Mouse (Mus musculus) liver, postnatal 0 days (tissue): ENCODE data around the gene Ccdc85a.

Experiments
- CTCF ChIP-seq: sonication (generic); IDR thresholded peaks from 2 replicates; pipeline ENCODE4 v1.5.1; 2016; ENCODE audit warnings: antibody characterized with exemption, low read depth
- EP300 ChIP-seq: IDR thresholded peaks from 2 replicates; pipeline ENCODE4 v1.6.1; 2016; ENCODE audit warnings: antibody characterized with exemption, low read depth, mild to moderate bottlenecking

DNA sequence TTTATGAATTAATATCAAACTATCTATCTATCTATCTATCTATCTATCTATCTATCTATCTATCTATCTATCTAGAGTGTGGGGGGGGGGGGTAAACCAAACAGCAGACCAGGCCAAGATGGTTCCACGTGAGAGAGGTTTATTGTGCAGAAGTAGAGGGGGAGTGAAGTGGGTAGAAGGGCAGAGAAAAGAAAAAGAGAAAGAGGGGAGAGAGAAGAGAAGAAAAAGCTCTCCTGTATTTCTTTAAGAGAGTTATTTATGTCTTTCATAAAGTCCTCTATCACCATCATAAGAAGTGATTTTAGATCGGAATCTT lies 218.2 kb downstream of the Ccdc85a start:
- TF ChIP-seq CTCF: no peak
- TF ChIP-seq EP300: no peak
